Mouse (Mus musculus) testis, postnatal 14 days (tissue): Measurements from ENCODE around the gene Actl7a.

Source experiments
- DNase-seq: peaks from one replicate; pipeline ENCODE4 v3.0.0; 2021; ENCODE audit warnings: low spot score

The Actl7a gene

GRCm38 (mm10) chr4:56757693-56758092 lies 14.5 kb downstream of the Actl7a start:
- no peak for DNase-seq

- DNase-seq, result no peak
Measured at GRCm38 (mm10) chr4:56767861-56768284, 24.7 kb downstream of the Actl7a start.

GRCm38 (mm10) chr4:56768913-56769312 lies 25.7 kb downstream of the Actl7a start:
- DNase-seq, result no peak

GRCm38 (mm10) chr4:56771065-56771464 lies 27.9 kb downstream of the Actl7a start:
- DNase-seq, result no peak

GRCm38 (mm10) chr4:56791373-56791772 lies 48.2 kb downstream of the Actl7a start:
- DNase-seq, result no peak
